Mouse (Mus musculus) erythroblast, embryonic 14.5 days (primary cell): Measurements from ENCODE around the gene Flot1.

ENCODE experiments used
- GATA1 ChIP-seq: IDR thresholded peaks from 2 replicates; pipeline ENCODE4 v1.6.1; 2012; ENCODE audit warnings: low read length, inconsistent platforms, mixed read lengths
- TAL1 ChIP-seq: IDR thresholded peaks from 3 replicates; pipeline ENCODE4 v1.6.1; 2012; ENCODE audit warnings: low read length, inconsistent platforms, mixed read lengths

DNA sequence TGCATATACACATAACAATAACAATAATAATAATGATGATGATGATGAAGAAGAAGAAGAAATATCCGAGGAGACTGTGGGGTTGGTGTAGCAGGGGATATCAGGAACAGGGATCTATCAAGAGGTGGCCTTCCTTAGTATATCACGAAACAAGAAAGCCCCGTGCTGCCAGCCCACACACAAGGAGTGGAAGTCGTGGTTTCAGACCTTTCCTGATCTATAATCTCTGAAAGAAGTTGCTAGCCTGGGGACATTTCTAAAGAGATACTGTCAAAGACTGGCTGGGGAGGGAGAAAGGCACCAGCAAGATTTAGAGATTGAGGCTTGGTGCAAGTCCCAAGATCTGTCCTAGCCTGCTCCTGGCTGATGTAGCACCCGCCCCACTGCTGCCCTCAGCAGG is 26.2 kb upstream of the Flot1 start:
- no peak for TF ChIP-seq TAL1
- TF ChIP-seq GATA1, result no peak
